ENCODE assay signal across 20 mouse cellular contexts in the genomic region with DNA sequence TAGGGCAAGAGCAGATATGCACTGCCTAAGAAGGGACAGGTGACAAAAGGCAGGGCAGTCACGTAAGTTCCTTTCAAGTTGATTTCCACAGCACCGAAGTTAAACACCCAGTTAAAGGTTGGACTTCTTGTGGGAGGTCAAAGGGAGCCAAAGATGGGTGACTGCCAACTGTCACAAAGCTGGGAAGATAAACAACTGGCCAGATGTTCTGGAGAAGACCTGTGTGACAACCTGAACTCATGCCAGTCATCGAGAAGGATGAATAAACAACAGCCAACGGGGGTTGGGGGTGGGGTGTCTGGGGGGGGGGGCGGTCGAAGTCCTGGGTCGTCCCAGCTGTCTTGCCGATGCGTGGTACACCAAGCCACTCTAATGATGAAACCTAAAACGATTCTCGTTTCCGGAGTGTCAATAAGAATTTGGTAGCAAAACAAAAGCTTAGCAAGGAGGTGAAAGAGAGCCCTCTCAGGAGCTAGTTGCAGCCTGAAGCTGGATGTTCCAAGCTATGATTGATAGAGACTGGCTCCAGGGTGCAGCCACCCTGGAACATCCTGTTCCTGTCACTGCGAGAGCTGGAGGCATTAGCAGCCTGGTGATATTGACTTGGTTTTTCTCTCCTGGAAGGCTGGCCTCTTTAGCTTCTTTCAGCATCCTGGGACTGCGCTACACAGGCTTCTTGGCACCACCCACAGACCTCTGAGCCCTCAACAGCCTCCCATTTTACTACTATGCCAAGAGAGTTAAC.
A peak's percentile ranks its signal among the peaks of the same experiment; 100 is the strongest.
DNase-seq lines count a peak whose midpoint lies in the region; ATAC-seq and TF ChIP-seq lines count a peak whose summit lies in the region.
"Had no signal": no experiment of that assay in that cellular context is flagged by ENCODE, and none has a peak within 500 bp of the region (broad histone marks: within the 10 kb centered on the region; RNA-seq: fewer than 3 reads in every experiment).

No protein-coding gene starts in this region.

- 39% methylated on average over 14 of the region's 14 CpGs for WGBS in kidney, embryonic 16.5 days
- WGBS in stomach, postnatal 0 days = 35% methylated on average over 14 of the region's 14 CpGs

- no peaks in the 10 kb centered on the region for H3K9me3 ChIP-seq in kidney, embryonic 16.5 days (ENCODE audit: low read length)
- no peaks in the 10 kb centered on the region for H3K9me3 ChIP-seq in stomach, postnatal 0 days (ENCODE audit: control insufficient read depth, low read length)
- H3K9me3 ChIP-seq: liver, embryonic 13.5 days; stomach, embryonic 15.5 days had no signal

- H3K27ac ChIP-seq in gastrocnemius, adult 2 months = peak overlapping the region; percentile 75
- no peak overlapping the region for H3K27ac ChIP-seq in kidney, embryonic 16.5 days (ENCODE audit: low read length)
- no peak overlapping the region for H3K27ac ChIP-seq in stomach, postnatal 0 days (replicated peaks)
- H3K27ac ChIP-seq: heart, adult 2 months; layer of hippocampus, adult 2 months; liver, embryonic 13.5 days; stomach, embryonic 15.5 days had no signal

- no peak overlapping the region for H3K4me3 ChIP-seq in gastrocnemius, adult 2 months
- H3K4me3 ChIP-seq in kidney, embryonic 16.5 days (ENCODE audit: low read length) = no peak overlapping the region
- no peak overlapping the region for H3K4me3 ChIP-seq in stomach, postnatal 0 days (ENCODE audit: low read depth, low read length)
- H3K4me3 ChIP-seq: erythroblast, embryonic 14.5 days; heart, adult 2 months; layer of hippocampus, adult 2 months; liver, embryonic 13.5 days; megakaryocyte, embryonic 14.5 days; stomach, embryonic 15.5 days had no signal

- intact Hi-C loops in gastrocnemius, adult 2 months (cut with DNase I) = loop anchor here (5.0 kb wide), 1 partner anchor 260 kb away; the partner anchor contains the start of gene Foxo1

- peak; percentile 35 for TF ChIP-seq EP300 in stomach, postnatal 0 days (optimal IDR thresholded peaks at IDR 0.05)

- no peaks in the 10 kb centered on the region for H3K27me3 ChIP-seq in kidney, embryonic 16.5 days (ENCODE audit: insufficient read depth, low read length)
- H3K27me3 ChIP-seq in stomach, postnatal 0 days (ENCODE audit: control insufficient read depth, insufficient read depth, low read length) = no peaks in the 10 kb centered on the region
- H3K27me3 ChIP-seq: liver, embryonic 13.5 days; stomach, embryonic 15.5 days had no signal

- no peak for TF ChIP-seq CTCF in gastrocnemius, adult 2 months (IDR thresholded peaks at IDR 0.05)
- no peak for TF ChIP-seq CTCF in stomach, postnatal 0 days (IDR thresholded peaks at IDR 0.05; ENCODE audit: low read depth)

- ATAC-seq in kidney, embryonic 16.5 days (ENCODE audit: low FRiP score, low TSS enrichment) = no peak
- ATAC-seq in stomach, postnatal 0 days (ENCODE audit: low FRiP score, low TSS enrichment) = peak; percentile 29; the same call in 1 of the 2 replicates
- no peak for ATAC-seq in activated CD4-positive, CD25-positive, alpha-beta regulatory T cell, adult 4 months
- ATAC-seq: forebrain, embryonic 14.5 days; inflammation-experienced regulatory T-cells, adult 6 months had no signal

- no peak overlapping the region for H3K9ac ChIP-seq in kidney, embryonic 16.5 days (replicated peaks; ENCODE audit: low read length)
- no peak overlapping the region for H3K9ac ChIP-seq in stomach, postnatal 0 days (ENCODE audit: low read length)
- H3K9ac ChIP-seq: liver, embryonic 13.5 days; stomach, embryonic 15.5 days had no signal

- DNase-seq in gastrocnemius, adult 2 months = peak; percentile 63
- no peak for DNase-seq in gastrocnemius, adult 8-10 months (ENCODE audit: low spot score in 2 of 2)
- DNase-seq in kidney, postnatal 25 days = peak; percentile 14 to 58
- DNase-seq in testis, postnatal 14 days (ENCODE audit: low spot score) = peak; percentile 20
- no peak for DNase-seq in testis, postnatal 10 days (ENCODE audit: low spot score)
- no peak for DNase-seq in stomach, postnatal 0 days (ENCODE audit: low spot score)
- DNase-seq: cerebellum, adult 11-12 months; cerebellum, postnatal 36 days; liver, embryonic 13.5 days; right cerebral cortex, adult 18-20 months; thymus, postnatal 36 days had no signal

- H3K4me1 ChIP-seq in kidney, embryonic 16.5 days (ENCODE audit: insufficient read depth, low read length) = no peaks in the 10 kb centered on the region
- H3K4me1 ChIP-seq in stomach, postnatal 0 days (replicated peaks; ENCODE audit: control insufficient read depth, insufficient read depth) = 0 out of 2 replicates have a peak, but pooled peaks cover 2% of the 10 kb centered on the region
- H3K4me1 ChIP-seq: liver, embryonic 13.5 days; megakaryocyte, embryonic 14.5 days had no signal

- H3K36me3 ChIP-seq in kidney, embryonic 16.5 days (ENCODE audit: insufficient read depth, low read length) = no peaks in the 10 kb centered on the region
- no peaks in the 10 kb centered on the region for H3K36me3 ChIP-seq in stomach, postnatal 0 days (ENCODE audit: control insufficient read depth, insufficient read depth, low read length)
- H3K36me3 ChIP-seq: liver, embryonic 13.5 days; stomach, embryonic 15.5 days had no signal

- no peak overlapping the region for H3K4me2 ChIP-seq in kidney, embryonic 16.5 days (replicated peaks; ENCODE audit: low read depth, low read length)
- H3K4me2 ChIP-seq in stomach, postnatal 0 days (replicated peaks; ENCODE audit: low read depth) = no peak overlapping the region
- H3K4me2 ChIP-seq: liver, embryonic 13.5 days; stomach, embryonic 15.5 days had no signal

Comparison
In these comparisons a context has a peak if more than half of its experiments do, and no peak if none do; other contexts are left out.
1. DNase-seq: peak in gastrocnemius, adult 2 months (single experiment), kidney, postnatal 25 days (2 of 2) and testis, postnatal 14 days (single experiment); none in gastrocnemius, adult 8-10 months (0 of 2), testis, postnatal 10 days (single experiment) and stomach, postnatal 0 days (single experiment).